Mouse (Mus musculus) midbrain, embryonic 10.5 days (tissue): Measurements from ENCODE around the gene AI854703. TPM values are rescaled to one million over a fixed set of nuclear protein-coding genes. Genes with fewer than 3 reads are reported as not detected.
"Not testable (repeated sequence)": the region's sequence is repeated elsewhere in the genome, so short reads cannot be mapped to it uniquely, and the experiment has no call there.

Experiments used
- DNase-seq: peaks from one replicate; pipeline ENCODE4 v3.0.0-alpha.2; 2017; ENCODE audit warnings: low spot score
- H3K27ac ChIP-seq: fragments of 300-500 bp; sonication (generic); replicated peaks from 2 replicates; pipeline ENCODE4 v1.5.1; 2016; ENCODE audit warnings: mild to moderate bottlenecking
- H3K27me3 ChIP-seq: fragments of 300-500 bp; sonication (generic); 2 replicates; pipeline ENCODE4 v1.6.1; 2016; ENCODE audit warnings: low read depth, mild to moderate bottlenecking; ENCODE audit not compliant: poor library complexity, severe bottlenecking
- H3K36me3 ChIP-seq: fragments of 300-500 bp; sonication (generic); 2 replicates; pipeline ENCODE4 v1.6.1; 2016; ENCODE audit warnings: mild to moderate bottlenecking, moderate library complexity
- H3K4me1 ChIP-seq: fragments of 300-500 bp; sonication (generic); 2 replicates; pipeline ENCODE4 v1.6.1; 2016
- H3K4me3 ChIP-seq: fragments of 300-500 bp; sonication (generic); 2 replicates; pipeline ENCODE4 v1.5.1; 2016; ENCODE audit warnings: mild to moderate bottlenecking, moderate library complexity
- H3K9me3 ChIP-seq: fragments of 300-500 bp; sonication (generic); replicated peaks from 2 replicates; pipeline ENCODE4 v1.6.1; 2016; ENCODE audit warnings: mild to moderate bottlenecking
- WGBS: fragments of 180-500 bp; shearing (Covaris S2); methylation state at CpG from one replicate; pipeline ENCODE4 v1.1.7; 2016; 5-methylcytosine and 5-hydroxymethylcytosine counted together
- polyA plus RNA-seq: library from polyadenylated mRNA; unstranded; fragments of >200 nt; fragmentation: Nextera tagmentation; extraction: Ambion mirVana; gene quantifications from 2 replicates; pipeline ENCODE4 v1.2.1, GENCODE M21; 2016

Gene AI854703
- polyA plus RNA-seq, 1 experiment from 2014 or later, result 0.89 TPM

- 96% methylated on average over 45 of the region's 45 CpGs for WGBS
- Histone ChIP-seq H3K4me3 (no peak overlapping the region), H3K4me1 (peaks cover 35% of the 10 kb centered on the region), H3K36me3 (peaks cover 52% of the 10 kb centered on the region), H3K27ac (no peak overlapping the region), H3K27me3 (no peaks in the 10 kb centered on the region), H3K9me3 (peaks cover 21% of the 10 kb centered on the region)
- DNase-seq, result no peak
Observed at GRCm38 (mm10) chr6:48596545-48597232, 29.9 kb upstream of the AI854703 start.

GRCm38 (mm10) chr6:48597233-48597625 lies 29.3 kb upstream of the AI854703 start:
- no peak for DNase-seq
- WGBS, result 95% methylated on average over 27 of the region's 27 CpGs
- H3K27ac ChIP-seq, result no peak overlapping the region
- H3K27me3 ChIP-seq, result no peaks in the 10 kb centered on the region
- H3K36me3 ChIP-seq, result peaks cover 52% of the 10 kb centered on the region
- peaks cover 36% of the 10 kb centered on the region for H3K4me1 ChIP-seq
- no peak overlapping the region for H3K4me3 ChIP-seq
- H3K9me3 ChIP-seq, result peaks cover 21% of the 10 kb centered on the region

GRCm38 (mm10) chr6:48600594-48600993 lies 26.0 kb upstream of the AI854703 start:
- 94% methylated on average over 1 of the region's 1 CpGs for WGBS
- no peaks in the 10 kb centered on the region for H3K27me3 ChIP-seq
- H3K27ac ChIP-seq, result peak overlapping the region; percentile 94; the same call in 1 of the 2 replicates
- no peak for DNase-seq
- H3K36me3 ChIP-seq, result peaks cover 55% of the 10 kb centered on the region
- H3K4me1 ChIP-seq, result peaks cover 22% of the 10 kb centered on the region
- no peak overlapping the region; the same call in 1 of the 2 replicates for H3K4me3 ChIP-seq
- H3K9me3 ChIP-seq, result peaks cover 21% of the 10 kb centered on the region

- Histone ChIP-seq H3K4me1 (peaks cover 21% of the 10 kb centered on the region), H3K9me3 (peaks cover 15% of the 10 kb centered on the region), H3K4me3 (peak within 1 kb of the TSS; percentile 66), H3K36me3 (peaks cover 46% of the 10 kb centered on the region), H3K27me3 (no peaks in the 10 kb centered on the region), H3K27ac (peak within 1 kb of the TSS; percentile 94)
- DNase-seq, result peak; percentile 97
- 6% methylated on average over 42 of the region's 42 CpGs for WGBS
Observed at GRCm38 (mm10) chr6:48601271-48602079, 25.1 kb upstream of the AI854703 start, which contains the start of gene Zfp775. Zfp775 (plus strand) TSS chr6:48602063.

GRCm38 (mm10) chr6:48602080-48602741 lies 24.4 kb upstream of the AI854703 start:
- Histone ChIP-seq H3K9me3 (peaks cover 8% of the 10 kb centered on the region), H3K27me3 (no peaks in the 10 kb centered on the region), H3K36me3 (peaks cover 41% of the 10 kb centered on the region), H3K4me1 (peaks cover 21% of the 10 kb centered on the region), H3K4me3 (peak overlapping the region; percentile 66), H3K27ac (peak overlapping the region; percentile 94)
- no peak for DNase-seq
- 4% methylated on average over 28 of the region's 28 CpGs for WGBS

- 84% methylated on average over 2 of the region's 2 CpGs for WGBS
- peaks cover 12% of the 10 kb centered on the region for H3K36me3 ChIP-seq
- DNase-seq, result no peak
- H3K27ac ChIP-seq, result no peak overlapping the region
- no peaks in the 10 kb centered on the region for H3K9me3 ChIP-seq
- H3K4me3 ChIP-seq, result no peak overlapping the region
- H3K4me1 ChIP-seq, result no peaks in the 10 kb centered on the region; the same call in 1 of the 2 replicates
- H3K27me3 ChIP-seq, result no peaks in the 10 kb centered on the region
Observed at GRCm38 (mm10) chr6:48608124-48608523, 18.4 kb upstream of the AI854703 start.

- H3K9me3 ChIP-seq, result no peaks in the 10 kb centered on the region
- H3K36me3 ChIP-seq, result peaks cover 26% of the 10 kb centered on the region
- H3K4me1 ChIP-seq, result no peaks in the 10 kb centered on the region
- no peak for DNase-seq
- H3K27ac ChIP-seq, result no peak overlapping the region
- 58% methylated on average over 7 of the region's 7 CpGs for WGBS
- no peak overlapping the region for H3K4me3 ChIP-seq
- H3K27me3 ChIP-seq, result no peaks in the 10 kb centered on the region
Observed at GRCm38 (mm10) chr6:48609512-48609911, 17.1 kb upstream of the AI854703 start.

- Histone ChIP-seq H3K9me3 (no peaks in the 10 kb centered on the region), H3K27me3 (no peaks in the 10 kb centered on the region), H3K36me3 (peaks cover 25% of the 10 kb centered on the region), H3K4me3 (no peak overlapping the region), H3K27ac (no peak overlapping the region), H3K4me1 (no peaks in the 10 kb centered on the region)
- 87% methylated on average over 3 of the region's 3 CpGs for WGBS
- no peak for DNase-seq
Observed at GRCm38 (mm10) chr6:48610657-48611056, 15.9 kb upstream of the AI854703 start.

- H3K27me3 ChIP-seq, result no peaks in the 10 kb centered on the region
- H3K4me1 ChIP-seq, result no peaks in the 10 kb centered on the region
- no peak overlapping the region for H3K4me3 ChIP-seq
- no peak for DNase-seq
- H3K9me3 ChIP-seq, result no peaks in the 10 kb centered on the region
- peaks cover 41% of the 10 kb centered on the region for H3K36me3 ChIP-seq
- WGBS, result 93% methylated on average over 4 of the region's 4 CpGs
- no peak overlapping the region for H3K27ac ChIP-seq
Observed at GRCm38 (mm10) chr6:48613464-48613863, 13.1 kb upstream of the AI854703 start.

- Histone ChIP-seq H3K4me3 (no peak overlapping the region), H3K4me1 (no peaks in the 10 kb centered on the region), H3K36me3 (peaks cover 52% of the 10 kb centered on the region), H3K9me3 (no peaks in the 10 kb centered on the region), H3K27ac (no peak overlapping the region), H3K27me3 (no peaks in the 10 kb centered on the region)
- WGBS, result 92% methylated on average over 5 of the region's 5 CpGs
- DNase-seq, result no peak
Observed at GRCm38 (mm10) chr6:48614756-48615155, 11.8 kb upstream of the AI854703 start.

GRCm38 (mm10) chr6:48620031-48620430 lies 6.5 kb upstream of the AI854703 start:
- 92% methylated on average over 30 of the region's 30 CpGs for whole genome bisulfite sequencing
- H3K9me3 ChIP-seq, result no peaks in the 10 kb centered on the region
- H3K36me3 ChIP-seq, result peaks cover 54% of the 10 kb centered on the region
- no peaks in the 10 kb centered on the region for H3K27me3 ChIP-seq
- H3K4me1 ChIP-seq, result no peaks in the 10 kb centered on the region
- H3K4me3 ChIP-seq, result no peak overlapping the region
- no peak overlapping the region for H3K27ac ChIP-seq
- no peak for DNase-seq

GRCm38 (mm10) chr6:48622186-48622843 lies 4.2 kb upstream of the AI854703 start:
- not testable (repeated sequence) for H3K4me3 ChIP-seq, H3K27ac ChIP-seq, H3K9me3 ChIP-seq, DNase-seq
- Histone ChIP-seq H3K27me3 (peaks cover 22% of the 10 kb centered on the region), H3K36me3 (peaks cover 44% of the 10 kb centered on the region), H3K4me1 (peaks cover 11% of the 10 kb centered on the region)
- 87% methylated on average over 8 of the region's 8 CpGs for WGBS
